Mouse (Mus musculus) thymus, postnatal 25 days (tissue): Measurements from ENCODE around the gene Cyp11a1.

Experiments used
- DNase-seq: peaks from one replicate; pipeline ENCODE4 v3.0.0; 2022

Cyp11a1 gene

DNA sequence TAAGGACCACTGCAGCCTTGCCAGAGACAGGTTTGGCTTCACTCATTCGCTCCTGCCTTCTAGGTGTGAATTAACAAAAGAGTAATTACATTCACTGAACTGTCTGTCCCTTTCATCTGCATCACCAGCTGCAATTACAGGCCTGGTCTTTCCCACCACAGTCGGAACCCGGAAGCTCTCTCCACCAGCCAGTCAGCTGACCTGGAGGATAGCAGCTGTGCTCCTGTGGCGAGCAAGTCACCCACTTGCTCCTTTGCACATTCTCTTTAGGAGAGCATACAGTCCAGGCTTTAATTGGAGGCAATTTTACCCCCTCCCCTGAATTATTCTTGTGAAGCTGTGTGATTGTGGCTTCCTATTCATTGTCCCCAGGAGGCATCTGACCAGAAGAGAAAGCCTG lies 39.4 kb downstream of the Cyp11a1 start:
- DNase-seq = peak; percentile 5

DNA sequence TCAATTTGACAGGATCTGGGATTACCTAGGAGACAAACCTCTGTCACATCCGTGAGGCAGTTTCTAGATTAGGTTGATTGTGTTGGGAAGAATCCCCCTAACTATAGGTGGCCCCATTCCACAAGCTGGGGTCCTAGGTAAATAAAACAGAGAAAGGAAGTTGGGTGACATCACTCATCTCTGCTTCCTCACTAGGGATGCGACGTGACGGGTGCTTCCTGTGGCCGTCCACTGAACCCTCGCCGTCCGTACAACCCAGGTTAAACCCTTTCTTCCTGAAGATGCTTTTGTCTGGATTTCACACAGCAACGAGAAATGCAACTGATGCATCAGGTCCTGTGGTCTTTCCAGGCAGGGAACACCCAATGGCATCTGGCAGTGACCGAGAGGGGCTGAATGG lies 40.9 kb downstream of the Cyp11a1 start:
- DNase-seq = no peak

DNA sequence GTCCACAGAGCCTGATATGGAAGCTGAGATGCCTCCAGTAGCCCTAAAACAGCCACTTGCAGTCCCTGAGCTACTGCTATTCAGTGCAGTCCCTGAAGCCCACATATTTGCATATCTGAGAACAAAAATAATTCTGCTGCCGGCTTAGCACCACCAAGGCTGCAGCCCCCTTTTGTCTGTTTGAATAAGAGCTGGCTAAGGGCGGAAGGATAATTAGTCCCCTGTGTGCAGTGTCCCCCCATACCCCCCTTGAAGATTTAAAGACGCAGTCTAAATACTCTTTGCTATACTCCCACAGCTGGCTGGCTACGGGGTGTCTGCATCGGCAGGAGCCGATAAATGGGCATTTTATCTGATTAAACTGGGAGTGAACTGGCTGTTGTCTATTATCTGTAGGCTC lies 42.4 kb downstream of the Cyp11a1 start:
- no peak for DNase-seq

DNA sequence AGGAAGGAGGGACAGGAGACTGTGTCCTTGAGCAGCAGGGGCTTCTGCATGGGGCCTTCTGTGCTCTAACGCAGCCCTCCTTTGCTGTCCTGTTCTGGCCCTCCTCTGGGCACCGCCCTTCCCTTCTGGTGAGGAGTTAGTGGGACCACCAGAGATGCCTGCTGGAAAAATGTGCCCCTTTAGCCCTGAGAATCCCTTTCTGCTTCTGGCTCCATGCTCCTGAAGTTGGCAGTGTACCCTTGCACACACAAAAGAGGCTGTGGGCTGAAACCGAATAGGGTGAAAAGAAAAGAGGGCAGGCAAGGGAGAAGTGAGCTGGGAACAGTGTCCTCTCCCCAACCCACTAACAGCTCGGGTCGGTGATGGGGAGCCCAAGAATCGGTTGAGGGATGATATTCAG lies 43.0 kb downstream of the Cyp11a1 start:
- no peak for DNase-seq

DNA sequence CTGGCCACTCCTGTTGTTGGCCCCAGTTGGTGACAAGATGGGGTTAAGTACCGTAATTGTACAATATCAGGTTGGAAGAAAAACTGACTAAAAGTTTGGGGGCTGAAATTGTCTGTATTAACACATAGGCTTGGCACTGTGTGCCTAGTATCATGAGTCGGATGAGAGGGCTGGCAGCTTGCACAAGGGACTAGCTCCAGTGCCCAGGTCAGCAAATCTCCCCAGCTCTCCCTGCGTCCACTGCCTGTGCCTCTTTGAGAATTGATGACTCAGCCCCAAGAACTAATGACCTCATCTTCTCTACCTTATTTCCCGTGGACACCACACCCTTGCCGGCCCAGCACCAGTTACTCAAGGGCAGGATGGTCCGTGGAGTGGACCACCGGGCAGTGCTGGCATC lies 43.6 kb downstream of the Cyp11a1 start:
- no peak for DNase-seq

DNA sequence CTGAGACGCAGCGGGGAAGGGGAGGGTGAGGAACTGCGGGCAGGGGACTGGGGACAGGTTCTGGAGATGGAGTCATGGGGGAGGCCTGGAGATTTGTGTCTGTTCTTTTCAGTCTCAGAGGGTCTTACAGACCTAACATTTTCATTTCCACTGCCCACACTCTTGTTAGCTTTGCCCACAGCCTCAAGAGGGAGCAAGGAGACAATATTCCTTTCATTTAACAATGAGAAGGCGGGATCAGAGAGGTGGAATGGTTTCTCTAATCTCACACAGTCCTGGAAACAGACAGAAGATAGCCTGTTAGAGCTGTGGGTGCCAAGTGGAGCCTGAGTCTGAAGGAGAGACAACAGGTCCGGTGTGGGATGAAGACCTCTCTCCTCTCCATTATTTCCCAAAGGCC lies 45.7 kb downstream of the Cyp11a1 start:
- no peak for DNase-seq

DNA sequence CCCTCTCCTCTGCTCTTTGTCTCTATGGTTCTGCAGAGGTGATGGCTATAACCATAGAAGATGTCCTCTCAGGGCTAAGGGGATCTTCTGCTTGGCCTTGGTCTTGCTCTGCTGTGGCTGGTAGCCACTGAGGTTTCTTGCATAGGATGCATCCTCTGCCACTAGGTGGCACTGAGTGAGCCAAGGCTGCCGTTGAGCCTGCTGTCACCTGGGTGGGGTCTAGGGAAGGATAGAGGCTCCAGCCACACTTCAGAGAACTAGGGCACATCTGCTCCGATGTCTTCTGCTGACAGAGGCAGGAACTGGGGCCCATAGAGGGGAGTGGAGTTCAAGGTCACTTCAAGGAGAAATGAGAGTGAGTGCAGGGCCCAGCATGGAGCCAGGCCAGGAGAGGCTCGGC lies 46.9 kb downstream of the Cyp11a1 start:
- DNase-seq = peak; percentile 74

DNA sequence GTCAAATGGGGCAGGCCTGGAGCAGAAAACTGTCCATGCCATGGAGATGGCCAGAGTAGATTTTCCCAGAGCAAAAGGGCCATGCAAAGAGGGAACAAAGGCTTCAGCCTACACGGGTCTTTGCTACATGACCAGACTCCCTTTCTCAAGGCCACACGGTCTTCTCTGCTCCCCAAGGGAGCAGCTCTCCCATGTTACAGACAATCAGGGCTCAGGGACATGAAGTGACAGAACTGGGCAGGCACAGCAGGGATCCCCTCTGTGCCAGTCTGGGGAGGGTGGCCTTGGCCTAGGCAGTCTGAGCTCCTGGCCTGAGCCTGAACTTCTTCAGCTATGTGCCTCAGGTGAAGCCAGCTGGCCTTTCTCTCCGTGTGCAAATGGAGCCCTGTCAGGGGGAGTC lies 47.3 kb downstream of the Cyp11a1 start:
- DNase-seq = no peak

DNA sequence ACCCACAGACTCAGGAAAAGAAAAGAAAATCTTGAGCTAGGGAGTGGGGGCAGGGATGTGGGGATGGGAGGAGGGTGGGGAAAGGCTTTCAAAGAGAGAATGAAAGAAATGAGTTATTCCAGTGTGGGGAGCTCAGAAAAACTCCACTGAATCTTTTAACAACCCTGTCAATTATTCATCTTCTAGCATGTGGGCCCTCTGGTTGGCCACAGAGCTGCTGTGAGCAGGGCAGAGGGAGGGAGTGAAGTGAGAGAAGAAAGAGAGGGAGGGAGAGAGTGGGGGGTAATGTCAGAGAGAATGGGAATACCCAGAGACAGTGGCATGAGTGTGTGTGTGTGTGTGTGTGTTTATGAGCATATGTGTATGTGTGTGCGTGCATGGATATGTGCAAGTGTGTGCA lies 47.8 kb downstream of the Cyp11a1 start:
- DNase-seq = no peak

DNA sequence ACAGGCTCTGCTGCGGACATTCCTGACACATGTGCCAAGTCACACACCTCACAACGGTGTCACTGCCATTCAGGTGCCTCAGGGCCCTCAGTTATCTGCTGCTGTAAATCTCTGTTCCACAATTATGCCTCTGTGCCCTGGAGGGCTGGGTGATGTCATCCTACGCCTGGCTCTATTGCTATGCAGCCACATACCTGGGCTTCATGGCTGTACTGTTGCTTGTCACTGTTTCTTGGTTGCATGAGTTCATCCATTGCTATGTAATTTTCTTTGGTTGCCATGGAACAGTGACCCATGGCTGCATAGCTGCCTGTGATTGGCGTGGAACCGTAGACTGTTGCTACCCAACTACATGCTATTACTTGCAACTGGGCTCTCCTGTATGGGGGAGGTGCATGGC lies 49.5 kb downstream of the Cyp11a1 start:
- DNase-seq = no peak

DNA sequence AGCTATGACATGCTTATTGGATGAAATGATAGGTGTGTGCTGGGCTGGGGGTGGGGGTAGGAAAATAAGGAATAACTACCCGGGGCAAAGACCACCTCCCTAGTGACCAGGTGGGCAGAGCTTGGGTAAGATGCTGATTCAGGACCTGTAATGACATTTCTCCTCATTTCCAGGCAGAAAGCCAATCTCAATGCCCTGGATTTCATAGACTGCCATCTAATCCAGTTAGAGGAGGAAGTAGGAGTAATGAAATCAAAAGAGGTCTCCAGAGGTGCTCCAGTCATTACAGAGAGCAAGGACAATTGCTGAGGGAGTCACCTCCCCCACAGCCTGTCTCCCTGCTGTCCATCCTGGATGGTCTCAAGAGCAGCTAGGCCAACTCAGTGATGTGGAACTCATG lies 53.7 kb downstream of the Cyp11a1 start:
- no peak for DNase-seq

DNA sequence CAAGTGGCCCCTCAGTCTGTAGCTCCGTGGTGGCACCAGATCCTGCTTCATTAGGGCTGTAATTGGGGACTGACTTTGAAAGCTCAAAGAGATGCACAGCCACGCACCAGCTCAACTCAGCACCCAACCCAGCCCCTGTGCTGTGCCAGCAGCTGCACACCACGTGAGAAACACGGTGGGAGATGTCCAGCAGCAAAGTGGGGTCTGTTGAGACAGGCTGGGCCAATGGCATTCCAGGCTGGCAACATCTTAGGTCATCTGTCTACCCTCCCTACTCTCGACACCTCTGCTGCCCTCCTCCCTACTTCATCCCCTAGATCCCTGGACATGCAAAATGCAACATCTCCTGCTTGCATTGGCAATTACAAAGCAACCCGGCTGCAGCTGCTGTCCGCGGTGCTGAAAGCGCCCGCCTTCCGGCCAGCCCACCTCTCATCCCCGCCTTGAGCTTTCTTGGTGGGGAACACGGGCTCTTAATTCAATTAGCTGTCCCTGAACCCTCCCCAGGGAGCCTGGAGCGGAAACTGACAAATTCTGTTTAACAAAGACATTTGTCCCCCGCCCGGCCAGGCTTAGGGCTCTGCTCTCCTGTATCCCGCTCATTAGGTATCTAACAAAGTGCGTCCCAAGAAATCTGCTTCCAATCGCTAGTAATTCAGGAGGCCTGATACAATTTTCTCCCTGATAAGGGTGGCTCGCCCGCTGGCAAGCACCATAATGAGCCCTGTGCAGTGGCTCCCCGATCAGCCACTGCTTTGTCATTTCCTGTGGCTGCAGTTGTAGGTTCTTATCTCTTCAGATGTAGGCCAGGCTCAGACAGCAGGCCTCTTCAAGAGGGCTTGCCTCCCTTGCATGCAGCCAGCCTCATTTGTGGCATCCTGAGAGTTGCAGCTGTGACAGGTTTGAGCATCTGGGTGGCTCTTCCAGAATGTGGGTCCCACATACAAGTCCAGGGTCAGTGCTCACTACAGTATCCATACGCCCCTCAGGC lies 54.8 kb downstream of the Cyp11a1 start:
- DNase-seq = peak; percentile 59

DNA sequence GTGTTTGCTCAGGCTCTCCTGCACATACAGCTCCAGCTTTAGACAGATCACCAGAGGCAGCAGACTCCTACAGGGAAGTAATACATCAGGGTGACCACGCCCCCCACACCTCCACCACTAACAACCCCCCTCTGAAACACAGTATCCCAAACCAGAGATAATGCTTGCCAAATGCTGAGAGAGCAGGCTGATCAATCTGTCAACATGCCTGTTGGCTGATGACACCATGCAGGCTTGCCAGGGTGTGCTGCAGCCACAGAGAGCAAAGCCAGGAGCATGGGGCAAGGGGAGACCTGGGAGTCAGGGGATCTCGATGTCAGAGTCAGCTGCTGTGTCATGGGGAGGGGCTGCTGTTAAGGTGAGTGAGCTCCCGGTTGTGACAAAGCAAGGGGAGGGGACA lies 57.3 kb downstream of the Cyp11a1 start, which contains the start of gene Stra6:
Gene Stra6, plus strand, starts transcription at position 258 of the 400 bp plus-strand sequence.
- no peak for DNase-seq

DNA sequence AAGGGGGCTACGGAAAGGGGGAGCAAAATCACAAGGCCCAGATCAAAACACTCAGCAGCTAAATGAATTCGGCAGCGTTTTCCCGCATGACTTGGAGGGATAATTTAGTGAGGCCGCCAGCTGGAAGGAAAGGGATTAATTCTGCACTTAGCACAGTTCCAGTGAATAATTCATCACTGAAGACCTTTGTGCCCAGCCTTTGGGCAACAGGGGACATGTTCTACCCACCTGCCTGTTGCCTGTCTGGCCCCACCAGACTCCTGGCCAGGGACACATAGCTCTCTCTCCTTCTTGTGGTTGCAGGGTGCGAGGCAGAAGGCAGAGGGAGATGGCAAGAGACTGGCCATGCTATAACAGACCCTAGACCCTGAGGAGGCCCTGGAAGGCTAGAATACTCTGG lies 59.3 kb downstream of the Cyp11a1 start:
- no peak for DNase-seq

DNA sequence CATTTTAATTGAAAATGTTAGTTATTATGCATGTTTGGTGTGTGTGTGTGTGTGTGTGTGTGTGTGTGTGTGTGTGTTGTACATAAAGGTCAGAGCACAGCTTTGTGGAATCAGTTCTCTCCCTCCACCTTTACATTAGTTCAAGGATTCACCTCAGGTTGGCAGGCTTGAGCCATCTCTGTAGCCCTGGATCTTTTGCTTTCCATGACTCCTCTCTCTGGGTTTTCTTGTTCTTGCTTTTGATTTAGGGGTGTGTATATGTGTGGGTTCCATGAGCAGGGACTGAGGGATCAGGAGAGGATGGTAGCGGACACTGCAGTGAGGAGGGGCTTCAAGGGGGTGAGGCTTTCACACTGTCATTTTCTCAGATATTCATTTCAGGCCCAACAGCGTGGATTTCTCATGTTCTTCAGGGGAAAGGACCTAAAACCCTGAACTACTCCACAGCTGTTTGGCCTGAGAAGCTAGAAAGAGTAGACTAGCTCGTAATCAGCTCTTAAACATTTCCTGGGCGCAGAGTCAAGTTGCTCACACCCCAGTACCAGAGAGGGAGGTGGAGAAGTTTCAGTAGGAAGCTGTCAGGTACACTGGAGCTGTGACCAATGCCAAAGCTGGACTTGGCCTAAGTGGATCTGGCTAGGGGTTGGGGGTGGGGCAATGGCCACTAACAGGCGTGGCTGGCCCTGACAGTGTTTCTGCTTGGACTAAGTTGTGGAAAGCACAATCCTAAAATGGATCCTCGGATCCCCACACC lies 59.9 kb downstream of the Cyp11a1 start:
- no peak for DNase-seq

DNA sequence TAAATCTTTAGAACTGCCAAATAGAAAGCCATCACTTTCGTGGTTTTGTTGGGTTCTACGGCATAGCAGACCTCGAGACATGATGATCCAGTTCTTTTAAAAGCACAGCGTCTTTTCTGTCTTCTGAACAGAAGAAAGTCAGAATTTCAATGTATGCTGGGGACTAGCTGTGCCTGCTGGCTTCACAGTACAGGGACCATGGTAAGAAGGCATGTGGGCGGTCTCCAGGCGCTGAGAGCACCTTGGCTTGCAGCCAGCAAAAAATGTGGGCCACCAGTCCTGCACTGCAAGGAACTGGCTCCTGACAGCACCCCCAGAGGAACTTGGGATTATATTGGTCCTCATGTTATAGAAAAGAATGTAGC lies 60.5 kb downstream of the Cyp11a1 start:
- DNase-seq = no peak

DNA sequence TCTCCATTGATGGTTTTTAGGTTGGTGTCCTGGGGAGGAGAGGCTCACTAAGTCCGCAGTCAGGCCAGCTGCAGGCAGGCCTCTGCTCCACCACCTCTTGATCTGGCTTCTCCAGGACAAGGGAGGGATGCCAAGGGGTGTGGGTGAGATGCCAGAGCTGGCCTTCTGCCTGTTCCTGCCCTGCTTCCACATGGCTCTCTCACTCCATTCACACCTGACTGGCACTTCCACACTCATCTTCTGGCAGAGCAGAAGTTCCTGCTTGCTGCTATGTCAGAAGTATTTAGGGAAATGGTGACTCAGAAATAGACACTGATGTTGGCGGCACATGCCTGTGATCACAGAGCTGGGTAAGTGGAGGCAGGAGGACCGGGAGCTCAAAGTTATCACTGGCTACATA lies 61.3 kb downstream of the Cyp11a1 start:
- DNase-seq = no peak

DNA sequence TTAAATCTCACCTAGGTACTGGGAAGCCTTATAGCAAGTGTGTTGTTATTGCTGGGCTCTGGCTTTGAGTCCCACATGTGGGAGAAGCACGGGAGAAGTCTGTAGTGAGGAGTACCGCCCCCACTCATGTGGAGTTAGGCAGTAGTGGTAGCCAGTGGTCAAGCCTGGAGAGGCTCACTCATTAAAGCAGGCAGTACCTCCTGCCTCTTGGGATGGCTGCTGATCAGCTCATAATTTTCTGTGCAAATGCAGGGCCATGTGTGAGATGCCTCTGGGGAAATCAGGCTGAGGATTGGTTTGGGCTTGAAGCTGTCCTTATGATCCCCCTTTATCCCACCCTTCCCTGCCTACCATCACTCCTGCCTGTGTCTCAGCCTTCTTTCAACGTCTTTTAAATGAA lies 68.3 kb downstream of the Cyp11a1 start:
- no peak for DNase-seq
